Mouse (Mus musculus): ENCODE results near the gene 1700020A23Rik. TPM values are rescaled to one million over a fixed set of nuclear protein-coding genes. Genes with fewer than 3 reads are reported as not detected.
"Not testable (repeated sequence)": the region's sequence is repeated elsewhere in the genome, so short reads cannot be mapped to it uniquely, and the experiment has no call there.

The 1700020A23Rik gene
- polyA plus RNA-seq (2015; fragmentation: Nextera tagmentation; extraction: Ambion mirVana): 0.24 TPM in 1 of 2 replicates, not detected in the other

- Histone ChIP-seq H3K4me3 (replicated peaks) (no peak within 1 kb of the TSS), H3K4me1 (peaks cover 9% of the 10 kb centered on the region), H3K27ac (replicated peaks) (no peak within 1 kb of the TSS), H3K4me2 (replicated peaks) (no peak within 1 kb of the TSS), H3K36me3 (no peaks in the 10 kb centered on the region), H3K9me3 (replicated peaks) (no peaks in the 10 kb centered on the region), H3K27me3 (no peaks in the 10 kb centered on the region; the same call in 1 of the 2 replicates), H3K9ac (no peak within 1 kb of the TSS)
- WGBS: 91% methylated on average over 1 of the region's 1 CpGs
- no peak for ATAC-seq (ENCODE audit: insufficient number of reproducible peaks, low FRiP score, low TSS enrichment, low read depth)
Observed at GRCm38 (mm10) chr2:130404939-130405338, at the start of gene 1700020A23Rik, which contains the start of gene Gm28372. Gene 1700020A23Rik (plus strand): TSS chr2:130405259. Gene Gm28372 (plus strand): TSS chr2:130405239.

GRCm38 (mm10) chr2:130357551-130357950, 47.5 kb upstream of the 1700020A23Rik start:
- 91% methylated on average over 5 of the region's 5 CpGs for WGBS

GRCm38 (mm10) chr2:130358852-130359251, 46.2 kb upstream of the 1700020A23Rik start:
- Histone ChIP-seq H3K4me3 (replicated peaks) (no peak overlapping the region), H3K4me1 (peaks cover 10% of the 10 kb centered on the region; the same call in 1 of the 2 replicates), H3K27ac (replicated peaks) (no peak overlapping the region), H3K27me3 (peaks cover 63% of the 10 kb centered on the region), H3K9ac (no peak overlapping the region), H3K36me3 (no peaks in the 10 kb centered on the region), H3K4me2 (replicated peaks) (no peak overlapping the region), H3K9me3 (replicated peaks) (no peaks in the 10 kb centered on the region)
- 25% methylated on average over 5 of the region's 5 CpGs for WGBS
- ATAC-seq (ENCODE audit: insufficient number of reproducible peaks, low FRiP score, low TSS enrichment, low read depth): no peak

More at GRCm38 (mm10) chr2:130357551-130357950, 47.5 kb upstream of the 1700020A23Rik start:
- no peak overlapping the region for H3K4me2 ChIP-seq (replicated peaks)
- no peak overlapping the region for H3K27ac ChIP-seq (replicated peaks)
- no peak overlapping the region for H3K4me3 ChIP-seq (replicated peaks)
- no peak for ATAC-seq (ENCODE audit: insufficient number of reproducible peaks, low FRiP score, low TSS enrichment, low read depth)
- H3K4me1 ChIP-seq: peaks cover 8% of the 10 kb centered on the region; the same call in 1 of the 2 replicates
- peaks cover 50% of the 10 kb centered on the region for H3K27me3 ChIP-seq
- H3K9ac ChIP-seq: no peak overlapping the region
- no peaks in the 10 kb centered on the region for H3K36me3 ChIP-seq
- no peaks in the 10 kb centered on the region for H3K9me3 ChIP-seq (replicated peaks)

GRCm38 (mm10) chr2:130362511-130363026, 42.5 kb upstream of the 1700020A23Rik start:
- peaks cover 14% of the 10 kb centered on the region for H3K4me1 ChIP-seq
- WGBS: 6% methylated on average over 14 of the region's 14 CpGs
- no peak overlapping the region for H3K4me3 ChIP-seq (replicated peaks)
- H3K4me2 ChIP-seq (replicated peaks): no peak overlapping the region
- no peaks in the 10 kb centered on the region for H3K36me3 ChIP-seq
- no peak for ATAC-seq (ENCODE audit: insufficient number of reproducible peaks, low FRiP score, low TSS enrichment, low read depth)
- no peak overlapping the region for H3K27ac ChIP-seq (replicated peaks)
- peaks cover 75% of the 10 kb centered on the region for H3K27me3 ChIP-seq
- no peaks in the 10 kb centered on the region for H3K9me3 ChIP-seq (replicated peaks)
- H3K9ac ChIP-seq: no peak overlapping the region

GRCm38 (mm10) chr2:130365211-130366094, 39.6 kb upstream of the 1700020A23Rik start:
- 9% methylated on average over 29 of the region's 30 CpGs for WGBS
- Histone ChIP-seq H3K9me3 (replicated peaks) (no peaks in the 10 kb centered on the region), H3K4me2 (replicated peaks) (peak overlapping the region; percentile 39), H3K27ac (replicated peaks) (no peak overlapping the region), H3K4me1 (peaks cover 14% of the 10 kb centered on the region), H3K36me3 (no peaks in the 10 kb centered on the region), H3K27me3 (peaks cover 48% of the 10 kb centered on the region), H3K4me3 (replicated peaks) (peak overlapping the region; percentile 23), H3K9ac (no peak overlapping the region)
- ATAC-seq (ENCODE audit: insufficient number of reproducible peaks, low FRiP score, low TSS enrichment, low read depth): peak; percentile 30

- H3K9ac ChIP-seq: no peak overlapping the region
- H3K27ac ChIP-seq (replicated peaks): no peak overlapping the region
- no peak for ATAC-seq (ENCODE audit: insufficient number of reproducible peaks, low FRiP score, low TSS enrichment, low read depth)
- H3K4me2 ChIP-seq (replicated peaks): no peak overlapping the region
- no peaks in the 10 kb centered on the region for H3K36me3 ChIP-seq
- H3K4me1 ChIP-seq: peaks cover 7% of the 10 kb centered on the region
- no peak overlapping the region for H3K4me3 ChIP-seq (replicated peaks)
- H3K27me3 ChIP-seq: peaks cover 30% of the 10 kb centered on the region
- no peaks in the 10 kb centered on the region for H3K9me3 ChIP-seq (replicated peaks)
- 51% methylated on average over 4 of the region's 4 CpGs for WGBS
Observed at GRCm38 (mm10) chr2:130367386-130367785, 37.7 kb upstream of the 1700020A23Rik start.

GRCm38 (mm10) chr2:130373026-130373425, 32.0 kb upstream of the 1700020A23Rik start:
- H3K36me3 ChIP-seq; H3K27ac ChIP-seq (replicated peaks); ATAC-seq (ENCODE audit: insufficient number of reproducible peaks, low FRiP score, low TSS enrichment, low read depth); H3K9ac ChIP-seq; H3K4me2 ChIP-seq (replicated peaks); H3K27me3 ChIP-seq; H3K9me3 ChIP-seq (replicated peaks); H3K4me1 ChIP-seq; H3K4me3 ChIP-seq (replicated peaks): not testable (repeated sequence)
- 45% methylated on average over 1 of the region's 1 CpGs for WGBS

GRCm38 (mm10) chr2:130374951-130375350, 30.1 kb upstream of the 1700020A23Rik start:
- 57% methylated on average over 4 of the region's 4 CpGs for WGBS
- 0 out of 2 replicates have a peak, but pooled peaks have one; percentile 39 for ATAC-seq (ENCODE audit: insufficient number of reproducible peaks, low FRiP score, low TSS enrichment, low read depth)
- H3K4me3 ChIP-seq (replicated peaks): no peak overlapping the region
- H3K27me3 ChIP-seq: no peaks in the 10 kb centered on the region
- no peaks in the 10 kb centered on the region for H3K9me3 ChIP-seq (replicated peaks)
- no peak overlapping the region for H3K9ac ChIP-seq
- H3K36me3 ChIP-seq: no peaks in the 10 kb centered on the region
- no peak overlapping the region for H3K27ac ChIP-seq (replicated peaks)
- no peaks in the 10 kb centered on the region for H3K4me1 ChIP-seq
- H3K4me2 ChIP-seq (replicated peaks): no peak overlapping the region

GRCm38 (mm10) chr2:130383205-130383604, 21.9 kb upstream of the 1700020A23Rik start:
- 35% methylated on average over 3 of the region's 3 CpGs for WGBS
- no peaks in the 10 kb centered on the region for H3K9me3 ChIP-seq (replicated peaks)
- no peak for ATAC-seq (ENCODE audit: insufficient number of reproducible peaks, low FRiP score, low TSS enrichment, low read depth)
- H3K4me1 ChIP-seq: no peaks in the 10 kb centered on the region
- no peaks in the 10 kb centered on the region for H3K27me3 ChIP-seq
- no peak overlapping the region for H3K4me3 ChIP-seq (replicated peaks)
- H3K9ac ChIP-seq: no peak overlapping the region
- H3K27ac ChIP-seq (replicated peaks): no peak overlapping the region
- H3K36me3 ChIP-seq: no peaks in the 10 kb centered on the region
- H3K4me2 ChIP-seq (replicated peaks): no peak overlapping the region

GRCm38 (mm10) chr2:130383895-130384294, 21.2 kb upstream of the 1700020A23Rik start:
- no peak overlapping the region for H3K4me2 ChIP-seq (replicated peaks)
- ATAC-seq (ENCODE audit: insufficient number of reproducible peaks, low FRiP score, low TSS enrichment, low read depth): no peak
- no peak overlapping the region for H3K27ac ChIP-seq (replicated peaks)
- H3K4me1 ChIP-seq: no peaks in the 10 kb centered on the region
- 61% methylated on average over 6 of the region's 6 CpGs for WGBS
- no peaks in the 10 kb centered on the region for H3K36me3 ChIP-seq
- H3K4me3 ChIP-seq (replicated peaks): no peak overlapping the region
- H3K27me3 ChIP-seq: no peaks in the 10 kb centered on the region
- no peak overlapping the region for H3K9ac ChIP-seq
- H3K9me3 ChIP-seq (replicated peaks): no peaks in the 10 kb centered on the region

GRCm38 (mm10) chr2:130386212-130386611, 18.8 kb upstream of the 1700020A23Rik start:
- Histone ChIP-seq H3K4me2 (replicated peaks) (no peak overlapping the region), H3K9me3 (replicated peaks) (no peaks in the 10 kb centered on the region), H3K9ac (no peak overlapping the region), H3K4me1 (no peaks in the 10 kb centered on the region), H3K27ac (replicated peaks) (no peak overlapping the region), H3K36me3 (no peaks in the 10 kb centered on the region; the same call in 1 of the 2 replicates), H3K4me3 (replicated peaks) (no peak overlapping the region), H3K27me3 (no peaks in the 10 kb centered on the region)
- no peak for ATAC-seq (ENCODE audit: insufficient number of reproducible peaks, low FRiP score, low TSS enrichment, low read depth)
- 68% methylated on average over 1 of the region's 1 CpGs for WGBS

Data from embryonic facial prominence, embryonic 15.5 days (tissue).